Mouse (Mus musculus): ENCODE data around the gene Gm10644. TPM values are rescaled to one million over a fixed set of nuclear protein-coding genes. Genes with fewer than 3 reads are reported as not detected.

Gene Gm10644
- polyA plus RNA-seq, 1 experiment = 0.56 TPM

DNA sequence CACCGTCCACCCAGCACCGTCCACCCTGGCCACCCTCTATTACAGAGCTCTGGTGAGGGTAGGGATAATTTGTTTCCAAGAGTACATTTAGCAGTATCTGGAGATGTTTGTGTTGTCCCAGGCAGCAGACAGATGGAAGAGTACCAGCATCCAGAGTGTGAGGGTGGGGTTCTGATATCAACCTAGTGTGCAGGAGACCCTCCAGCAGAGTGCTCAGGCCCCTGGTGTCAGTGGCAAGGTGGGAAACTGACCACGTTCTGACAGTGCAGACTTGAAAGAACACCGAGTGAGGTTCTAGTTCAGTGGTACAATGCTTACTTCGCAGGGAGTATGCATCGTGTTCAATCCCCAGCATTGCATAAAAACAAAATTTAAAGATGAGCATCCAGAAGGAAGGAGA lies 16.7 kb upstream of the Gm10644 start:
- no peak for DNase-seq
- Histone ChIP-seq H3K4me1 (ENCODE audit: control insufficient read depth, insufficient read depth, low read length) (peaks cover 4% of the 10 kb centered on the region), H3K4me3 (replicated peaks; ENCODE audit: insufficient read depth, low read depth, low read length) (no peak overlapping the region), H3K27ac (ENCODE audit: insufficient read depth, low read length) (no peak overlapping the region), H3K27me3 (ENCODE audit: control insufficient read depth, insufficient read depth, low read length) (no peaks in the 10 kb centered on the region)
- no peak for TF ChIP-seq POLR2A (IDR thresholded peaks at IDR 0.05; ENCODE audit: borderline replicate concordance, insufficient read depth, low read length)
- TF ChIP-seq CTCF (IDR thresholded peaks at IDR 0.05; ENCODE audit: borderline replicate concordance, insufficient read depth, low read depth, low read length) = no peak
- WGBS = 80% methylated on average over 6 of the region's 6 CpGs

DNA sequence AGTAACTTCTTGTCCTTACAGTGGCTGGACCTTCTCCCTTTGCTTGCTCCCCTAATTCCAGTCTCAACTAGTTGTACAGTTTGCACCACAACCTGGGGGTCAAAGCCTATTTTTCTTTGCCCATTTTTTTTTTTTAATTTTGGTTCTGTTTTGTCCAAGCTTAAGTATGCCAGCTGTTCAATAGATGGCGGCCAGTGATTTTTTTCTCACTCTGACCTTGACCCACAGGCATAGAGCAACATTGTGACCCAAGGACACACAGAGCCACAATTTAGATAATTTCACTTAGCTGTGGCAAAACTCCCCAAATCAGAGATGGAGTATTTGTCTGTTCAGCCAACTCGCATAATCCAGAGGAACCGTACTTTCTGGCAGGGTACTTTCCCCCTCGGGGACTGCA lies 16.1 kb upstream of the Gm10644 start:
- DNase-seq = no peak
- WGBS = 73% methylated on average over 4 of the region's 4 CpGs
- no peak for TF ChIP-seq CTCF (IDR thresholded peaks at IDR 0.05; ENCODE audit: borderline replicate concordance, insufficient read depth, low read depth, low read length)
- TF ChIP-seq POLR2A (IDR thresholded peaks at IDR 0.05; ENCODE audit: borderline replicate concordance, insufficient read depth, low read length) = no peak
- H3K27ac ChIP-seq (ENCODE audit: insufficient read depth, low read length) = no peak overlapping the region
- H3K27me3 ChIP-seq (ENCODE audit: control insufficient read depth, insufficient read depth, low read length) = no peaks in the 10 kb centered on the region
- no peak overlapping the region for H3K4me3 ChIP-seq (replicated peaks; ENCODE audit: insufficient read depth, low read depth, low read length)
- peaks cover 4% of the 10 kb centered on the region; the same call in 1 of the 2 replicates for H3K4me1 ChIP-seq (ENCODE audit: control insufficient read depth, insufficient read depth, low read length)

DNA sequence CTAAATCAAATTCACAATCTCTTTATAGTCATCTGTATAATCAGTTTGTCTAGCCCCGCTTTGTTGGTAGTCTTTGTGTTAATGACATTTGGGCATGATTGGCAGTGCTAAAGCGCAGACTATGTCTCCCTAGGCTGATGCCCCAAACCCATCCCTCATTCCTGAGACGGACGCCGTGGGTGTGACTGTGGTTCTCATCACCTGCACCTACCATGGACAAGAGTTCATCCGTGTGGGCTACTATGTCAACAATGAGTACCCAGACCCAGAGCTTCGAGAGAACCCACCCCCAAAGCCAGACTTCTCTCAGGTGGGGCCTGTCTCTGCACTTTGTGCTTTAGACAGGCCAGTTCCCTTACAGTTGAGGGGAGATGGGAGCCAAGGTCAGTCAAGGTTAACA lies 12.7 kb upstream of the Gm10644 start:
- no peak for DNase-seq
- 98% methylated on average over 7 of the region's 7 CpGs for WGBS
- no peak overlapping the region for H3K4me3 ChIP-seq (replicated peaks; ENCODE audit: insufficient read depth, low read depth, low read length)
- TF ChIP-seq POLR2A (IDR thresholded peaks at IDR 0.05; ENCODE audit: borderline replicate concordance, insufficient read depth, low read length) (no peak), CTCF (IDR thresholded peaks at IDR 0.05; ENCODE audit: borderline replicate concordance, insufficient read depth, low read depth, low read length) (no peak)
- H3K27me3 ChIP-seq (ENCODE audit: control insufficient read depth, insufficient read depth, low read length) = no peaks in the 10 kb centered on the region
- H3K27ac ChIP-seq (ENCODE audit: insufficient read depth, low read length) = no peak overlapping the region
- no peaks in the 10 kb centered on the region for H3K4me1 ChIP-seq (ENCODE audit: control insufficient read depth, insufficient read depth, low read length)

DNA sequence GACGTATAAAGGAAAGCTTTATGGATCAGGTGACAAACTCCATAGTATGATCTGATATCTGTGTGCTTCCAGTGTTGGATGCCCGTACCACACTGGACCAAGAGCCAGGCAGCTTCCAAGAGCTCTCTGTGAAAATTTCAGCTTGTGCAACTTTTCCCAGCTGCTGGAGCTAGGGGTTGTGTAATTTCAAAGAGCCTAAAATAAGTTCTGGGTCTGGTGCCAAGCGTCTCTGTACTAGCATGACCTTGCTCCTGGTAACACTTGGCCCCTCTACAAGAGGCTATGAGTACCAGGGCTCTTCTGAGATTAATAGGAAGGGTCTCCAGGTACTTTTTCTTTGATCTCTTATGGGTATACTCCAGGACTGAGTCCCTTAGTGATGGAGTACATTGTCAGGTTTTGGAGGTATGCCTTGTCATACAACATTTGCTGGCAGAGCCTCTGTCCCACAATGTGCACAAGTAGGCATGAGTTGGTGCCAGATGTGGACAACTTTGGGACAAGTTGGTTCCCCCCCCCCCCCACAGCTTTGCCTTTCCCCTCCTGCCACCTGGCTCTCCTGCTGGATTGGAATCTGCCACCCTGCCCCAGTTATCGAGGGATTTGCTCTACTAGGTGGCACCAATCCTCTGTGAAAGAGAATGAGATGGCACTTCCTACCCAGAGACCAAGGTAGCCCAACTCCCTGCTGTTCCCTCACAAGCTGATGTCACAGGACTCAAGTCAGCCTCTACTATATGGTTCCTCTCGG lies 9.2 kb upstream of the Gm10644 start:
- H3K4me1 ChIP-seq (ENCODE audit: control insufficient read depth, insufficient read depth, low read length) = no peaks in the 10 kb centered on the region
- no peak for DNase-seq
- WGBS = 85% methylated on average over 5 of the region's 5 CpGs

DNA sequence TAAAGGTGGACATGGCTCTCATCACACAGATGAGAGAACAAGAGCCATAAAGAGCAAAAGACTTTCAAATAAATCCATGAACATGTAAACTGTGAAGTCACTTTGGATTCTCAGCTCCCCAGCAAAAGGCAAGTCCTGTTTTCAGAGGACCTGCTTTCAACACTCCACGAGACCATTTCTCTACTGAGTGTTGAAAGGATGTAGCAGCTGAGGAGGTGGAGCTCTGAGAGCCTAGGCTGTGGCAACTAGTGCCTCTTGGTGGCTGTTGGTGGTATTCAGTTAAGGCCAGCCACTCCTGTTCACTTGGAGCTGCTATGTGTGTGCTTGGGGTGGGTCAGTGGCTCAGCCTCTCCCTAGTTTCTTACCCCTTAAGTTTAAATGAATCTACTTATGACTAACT lies 1.8 kb upstream of the Gm10644 start:
- no peaks in the 10 kb centered on the region for H3K4me1 ChIP-seq (ENCODE audit: control insufficient read depth, insufficient read depth, low read length)
- peak; percentile 40; the same call in 1 of the 2 replicates for TF ChIP-seq CTCF (IDR thresholded peaks at IDR 0.05; ENCODE audit: borderline replicate concordance, insufficient read depth, low read depth, low read length)
- no peak for TF ChIP-seq POLR2A (IDR thresholded peaks at IDR 0.05; ENCODE audit: borderline replicate concordance, insufficient read depth, low read length)
- 0% methylated on average over 1 of the region's 1 CpGs for WGBS
- H3K27me3 ChIP-seq (ENCODE audit: control insufficient read depth, insufficient read depth, low read length) = no peaks in the 10 kb centered on the region
- DNase-seq = no peak
- H3K4me3 ChIP-seq (replicated peaks; ENCODE audit: insufficient read depth, low read depth, low read length) = no peak overlapping the region
- H3K27ac ChIP-seq (ENCODE audit: insufficient read depth, low read length) = no peak overlapping the region

More for the DNA sequence above, 9.2 kb upstream of the Gm10644 start:
- H3K27ac ChIP-seq (ENCODE audit: insufficient read depth, low read length) = no peak overlapping the region
- no peaks in the 10 kb centered on the region for H3K27me3 ChIP-seq (ENCODE audit: control insufficient read depth, insufficient read depth, low read length)
- no peak for TF ChIP-seq POLR2A (IDR thresholded peaks at IDR 0.05; ENCODE audit: borderline replicate concordance, insufficient read depth, low read length)
- no peak overlapping the region for H3K4me3 ChIP-seq (replicated peaks; ENCODE audit: insufficient read depth, low read depth, low read length)

DNA sequence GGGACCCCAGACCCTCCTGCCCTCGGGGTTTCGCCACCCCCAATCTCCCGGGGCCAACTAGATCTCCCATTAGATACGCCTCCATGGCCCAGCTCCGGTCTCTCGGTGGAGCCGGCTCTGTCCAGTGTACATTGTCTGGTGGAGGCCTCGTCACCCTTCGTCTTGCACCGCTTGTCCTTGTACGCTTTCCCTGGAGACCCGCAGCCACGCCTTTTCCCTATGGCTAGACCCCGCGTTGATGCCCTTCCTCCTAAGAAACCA lies 883 bp upstream of the Gm10644 start:
- no peaks in the 10 kb centered on the region for H3K4me1 ChIP-seq (ENCODE audit: control insufficient read depth, insufficient read depth, low read length)
- no peak for DNase-seq
- H3K27ac ChIP-seq (ENCODE audit: insufficient read depth, low read length) = no peak overlapping the region
- no peaks in the 10 kb centered on the region for H3K27me3 ChIP-seq (ENCODE audit: control insufficient read depth, insufficient read depth, low read length)
- no peak for TF ChIP-seq POLR2A (IDR thresholded peaks at IDR 0.05; ENCODE audit: borderline replicate concordance, insufficient read depth, low read length)
- TF ChIP-seq CTCF (IDR thresholded peaks at IDR 0.05; ENCODE audit: borderline replicate concordance, insufficient read depth, low read depth, low read length) = no peak
- WGBS = 2% methylated on average over 15 of the region's 15 CpGs
- H3K4me3 ChIP-seq (replicated peaks; ENCODE audit: insufficient read depth, low read depth, low read length) = peak overlapping the region; percentile 61

DNA sequence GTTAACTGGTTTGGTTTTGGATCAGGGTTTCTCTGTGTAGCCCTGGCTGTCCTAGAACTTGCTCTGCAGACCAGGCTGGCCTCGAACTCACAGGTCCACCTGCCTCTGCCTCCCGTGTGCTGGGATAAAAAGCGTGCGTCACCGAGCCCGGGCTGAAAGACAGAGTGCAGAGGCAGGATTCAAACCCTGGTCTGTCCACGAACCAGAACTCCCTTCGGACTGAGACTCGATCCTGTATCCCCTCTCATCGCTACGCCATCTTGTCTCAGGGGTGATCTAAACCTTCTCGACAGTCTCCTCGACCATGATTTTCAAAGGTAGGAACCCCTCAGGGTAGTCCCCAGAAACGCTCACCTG lies 278 bp downstream of the Gm10644 start:
- no peak for TF ChIP-seq CTCF (IDR thresholded peaks at IDR 0.05; ENCODE audit: borderline replicate concordance, insufficient read depth, low read depth, low read length)
- no peak for TF ChIP-seq POLR2A (IDR thresholded peaks at IDR 0.05; ENCODE audit: borderline replicate concordance, insufficient read depth, low read length)
- H3K27ac ChIP-seq (ENCODE audit: insufficient read depth, low read length) = no peak overlapping the region
- peak overlapping the region; percentile 67 for H3K4me3 ChIP-seq (replicated peaks; ENCODE audit: insufficient read depth, low read depth, low read length)
- no peaks in the 10 kb centered on the region for H3K4me1 ChIP-seq (ENCODE audit: control insufficient read depth, insufficient read depth, low read length)
- no peaks in the 10 kb centered on the region for H3K27me3 ChIP-seq (ENCODE audit: control insufficient read depth, insufficient read depth, low read length)
- DNase-seq = no peak
- WGBS = 2% methylated on average over 14 of the region's 14 CpGs

DNA sequence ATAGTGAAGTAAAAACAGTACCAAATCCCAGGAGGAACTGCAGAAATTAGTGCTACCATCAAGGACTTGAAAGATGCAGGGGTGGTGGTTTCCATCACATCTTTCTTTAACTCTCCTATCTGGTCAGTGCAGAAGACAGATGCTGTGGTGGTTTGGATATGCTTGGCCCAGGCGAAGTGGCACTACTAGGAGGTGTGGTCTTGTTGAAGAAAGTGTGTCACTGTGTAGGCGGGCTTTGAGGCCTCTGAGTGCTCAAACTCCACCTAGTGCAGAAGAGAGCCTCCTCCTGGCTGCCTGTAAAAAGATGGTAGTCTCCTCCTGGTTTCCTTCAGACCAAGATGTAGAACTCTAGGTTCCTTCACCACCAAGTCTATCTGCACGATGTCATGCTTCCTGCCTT lies 9.5 kb downstream of the Gm10644 start:
- H3K4me3 ChIP-seq (replicated peaks; ENCODE audit: insufficient read depth, low read depth, low read length) = no peak overlapping the region

More for the DNA sequence above, 9.5 kb downstream of the Gm10644 start:
- WGBS = 71% methylated on average over 3 of the region's 3 CpGs
- DNase-seq = no peak
- H3K27ac ChIP-seq (ENCODE audit: insufficient read depth, low read length) = no peak overlapping the region
- no peak for TF ChIP-seq CTCF (IDR thresholded peaks at IDR 0.05; ENCODE audit: borderline replicate concordance, insufficient read depth, low read depth, low read length)
- TF ChIP-seq POLR2A (IDR thresholded peaks at IDR 0.05; ENCODE audit: borderline replicate concordance, insufficient read depth, low read length) = no peak
- H3K27me3 ChIP-seq (ENCODE audit: control insufficient read depth, insufficient read depth, low read length) = no peaks in the 10 kb centered on the region
- H3K4me1 ChIP-seq (ENCODE audit: control insufficient read depth, insufficient read depth, low read length) = no peaks in the 10 kb centered on the region
